Mouse (Mus musculus) neutrophil, adult 83 days (primary cell): ENCODE data around the gene Col24a1. TPM values are rescaled to one million over a fixed set of nuclear protein-coding genes. Genes with fewer than 3 reads are reported as not detected.

ENCODE experiments used
- total RNA-seq, 2 experiments: library from RNA; stranded (reverse); gene quantifications; one replicate each; pipeline ENCODE4 v1.2.4; 2023

Col24a1 gene
- under 1 TPM; 0.66 to 0.79 TPM for total RNA-seq

DNA sequence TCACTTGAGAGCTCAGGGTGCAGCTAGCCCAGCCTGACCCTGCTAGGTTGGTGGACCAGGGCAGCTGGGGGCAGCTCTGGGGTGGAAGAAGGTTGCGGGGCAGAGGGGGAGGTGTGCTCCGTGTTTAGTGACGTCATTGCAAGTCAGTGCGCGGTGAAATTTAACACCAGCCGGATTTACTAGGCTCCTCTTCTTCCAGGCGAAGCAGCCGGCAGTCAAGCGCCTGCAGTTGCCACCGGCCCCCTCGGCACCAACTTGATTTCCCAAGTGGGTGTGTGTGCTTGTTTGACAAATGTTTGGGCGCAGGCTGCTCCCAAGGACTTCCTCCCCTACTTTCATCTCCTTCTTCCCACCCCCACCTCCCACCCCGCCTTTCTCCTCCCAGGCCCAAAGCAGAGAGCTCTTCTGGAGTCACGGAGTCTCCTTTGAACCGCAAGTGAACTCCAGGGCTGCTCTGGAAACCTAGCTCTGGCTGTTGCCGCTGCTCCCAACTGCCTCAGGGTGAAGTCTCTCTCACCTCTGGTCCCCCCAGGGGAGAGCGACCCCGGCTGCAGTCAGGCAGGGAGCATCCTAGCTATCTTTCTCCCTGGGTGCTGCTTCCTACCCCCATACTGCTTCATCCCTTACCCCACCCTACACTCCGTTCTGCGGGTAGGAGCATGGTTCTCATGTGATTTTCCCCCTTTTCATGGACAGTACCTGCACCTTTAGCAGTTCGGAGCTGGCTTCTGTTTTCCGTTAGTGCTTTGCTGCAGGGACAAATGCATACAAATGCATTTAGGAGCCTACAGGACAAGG lies at the start of gene Col24a1:
TSS of gene Col24a1 (plus strand) at position 136 of the 798 bp plus-strand sequence.

DNA sequence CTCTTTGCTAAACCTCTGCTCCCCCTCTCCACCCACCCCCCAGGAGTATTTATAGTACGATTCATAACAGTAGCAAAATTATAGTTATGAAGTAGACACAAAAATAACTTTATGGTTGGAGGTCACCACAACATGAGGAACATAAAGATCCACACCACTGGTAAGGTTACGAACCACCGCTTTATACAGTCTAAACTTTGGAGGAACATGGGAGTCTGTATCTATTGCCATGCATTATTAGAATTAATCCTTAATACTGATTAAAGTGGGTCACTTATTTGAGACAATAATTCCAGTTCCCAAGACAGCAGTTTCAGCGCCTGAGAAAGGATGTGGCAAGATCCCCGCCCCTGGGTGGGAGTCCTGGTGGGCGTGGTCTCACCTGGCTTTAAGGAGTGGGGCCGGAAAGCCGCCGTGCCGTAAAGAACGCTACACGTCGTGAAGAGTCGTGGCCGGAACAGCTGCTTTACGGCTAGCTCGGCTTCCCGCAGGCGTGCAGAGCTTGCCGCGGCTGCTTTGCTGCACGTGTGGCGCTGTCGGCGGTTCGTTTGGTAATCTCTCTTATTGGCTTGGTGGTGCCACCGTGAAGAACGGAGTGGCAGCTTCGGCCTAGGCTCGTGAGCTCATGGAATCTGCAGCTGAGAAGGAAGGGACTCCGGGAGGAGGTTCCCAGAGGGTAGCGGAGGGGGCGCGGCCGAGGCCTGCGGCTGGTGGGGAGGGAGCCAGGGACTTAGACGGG lies 283.6 kb downstream of the Col24a1 start, which contains the start of gene Znhit6:
TSS of gene Znhit6 (plus strand) at position 463 of the 739 bp plus-strand sequence.

Other genes starting within 250 kb of the Col24a1 start
- not detected for gene Clca2, start 193.0 kb upstream of the Col24a1 start, total RNA-seq
- gene Odf2l, start 173.9 kb upstream of the Col24a1 start, total RNA-seq, result 10 to 100 TPM; 11.3 to 12.4 TPM